Mouse (Mus musculus) left cerebral cortex, adult 9 months (tissue): ENCODE measurements at regions not wholly inside any gene's neighbourhood (a gene's known extent, or its start where the extent isn't known, plus 50 kb on each side); places are given as distances from the start of the nearest gene placed in this dataset.

Experiments used
- DNase-seq, 2 experiments: peaks; one replicate each; pipeline ENCODE4 v3.0.0; 2022; ENCODE audit warnings: low spot score in 2 of 2

DNA sequence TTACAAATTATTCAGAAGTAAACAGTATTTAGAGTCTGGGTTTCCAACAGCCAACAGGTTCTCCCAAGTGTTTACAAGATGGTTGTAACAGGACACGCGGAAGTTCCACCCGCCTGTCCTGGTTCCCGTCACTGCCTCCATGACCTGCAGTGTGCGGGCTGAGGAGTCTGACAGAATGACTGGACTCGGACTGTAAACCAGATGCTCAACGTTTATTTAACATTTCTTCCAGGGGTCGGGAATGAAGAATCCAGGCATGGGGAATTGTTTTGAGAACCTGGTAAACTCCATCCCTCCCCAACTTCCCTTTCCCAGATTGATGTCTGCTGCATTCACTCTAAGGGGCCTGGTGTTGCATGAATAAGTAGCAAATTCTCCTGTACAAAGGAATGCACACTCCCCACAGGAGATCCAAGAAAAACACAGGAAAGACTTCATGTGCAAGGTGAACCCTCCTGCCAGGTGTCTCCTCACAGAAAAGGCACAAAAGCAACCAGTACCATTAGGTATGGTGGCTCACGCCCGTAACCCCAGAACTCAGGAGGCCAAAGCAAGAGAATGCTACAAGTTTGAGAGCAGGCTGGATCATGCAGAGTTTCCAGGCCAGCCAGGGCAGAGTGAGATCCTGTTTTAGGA lies 151.1 kb upstream of the Irf2bp2 start:
- no peak for DNase-seq

DNA sequence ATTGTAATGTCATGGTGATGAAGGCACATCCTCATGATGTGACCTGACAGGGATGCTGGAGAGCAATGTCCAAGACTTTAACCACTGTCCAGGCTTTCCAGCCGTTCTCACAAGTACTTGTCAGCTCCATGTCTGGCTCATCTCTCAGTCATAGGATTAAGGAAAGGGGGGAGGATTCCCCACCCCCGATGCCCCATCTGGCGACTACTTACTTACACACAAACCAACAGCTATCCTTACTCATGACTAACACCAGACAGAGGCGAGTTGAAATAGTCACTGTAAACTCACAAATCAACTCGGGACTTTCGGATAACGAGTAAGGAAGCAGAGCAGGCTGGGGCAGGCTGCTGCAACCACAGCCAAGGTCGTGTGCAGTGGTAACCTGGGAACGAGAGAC lies 149.5 kb upstream of the Irf2bp2 start:
- peak in 1 of 2 experiments; percentile 46 for DNase-seq

DNA sequence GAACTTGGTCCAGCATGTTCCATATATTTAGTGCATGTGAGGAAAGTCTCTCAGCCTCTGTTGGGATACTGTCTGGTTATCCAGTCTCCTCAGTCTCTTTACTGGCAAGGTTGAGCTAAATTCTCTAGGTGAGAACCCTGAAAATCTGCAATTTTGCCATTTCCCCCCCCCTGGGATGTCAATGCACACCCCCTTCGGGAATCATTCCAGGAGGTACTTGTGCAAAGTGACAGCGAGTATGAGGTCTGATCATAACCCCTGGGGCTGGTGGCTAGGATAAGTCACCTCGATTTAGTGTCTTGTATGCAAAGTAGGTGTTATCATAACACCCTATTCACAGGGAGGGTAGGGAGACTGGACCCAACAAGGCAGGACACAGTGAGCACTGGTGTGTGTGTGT lies 148.3 kb upstream of the Irf2bp2 start:
- DNase-seq: no peak

DNA sequence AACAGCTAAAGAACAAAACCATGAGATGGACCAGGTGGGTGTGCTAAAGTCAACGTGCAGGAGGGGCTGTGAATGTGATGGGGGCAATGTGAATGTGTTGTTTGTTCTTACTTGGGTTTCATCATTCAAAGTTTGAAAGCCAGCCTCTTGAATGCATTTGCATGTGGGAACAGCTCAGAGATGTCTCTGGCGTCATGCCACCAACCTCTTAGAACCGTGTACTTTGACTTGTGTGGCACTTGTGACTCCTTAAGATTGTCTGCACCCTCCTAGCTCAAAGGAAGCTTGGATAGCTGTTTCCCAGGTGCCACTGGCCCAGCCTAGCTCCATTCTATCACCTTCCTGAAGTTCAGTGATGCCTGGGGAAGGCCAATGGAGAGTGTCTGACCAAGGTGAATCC lies 147.2 kb upstream of the Irf2bp2 start:
- no peak for DNase-seq

DNA sequence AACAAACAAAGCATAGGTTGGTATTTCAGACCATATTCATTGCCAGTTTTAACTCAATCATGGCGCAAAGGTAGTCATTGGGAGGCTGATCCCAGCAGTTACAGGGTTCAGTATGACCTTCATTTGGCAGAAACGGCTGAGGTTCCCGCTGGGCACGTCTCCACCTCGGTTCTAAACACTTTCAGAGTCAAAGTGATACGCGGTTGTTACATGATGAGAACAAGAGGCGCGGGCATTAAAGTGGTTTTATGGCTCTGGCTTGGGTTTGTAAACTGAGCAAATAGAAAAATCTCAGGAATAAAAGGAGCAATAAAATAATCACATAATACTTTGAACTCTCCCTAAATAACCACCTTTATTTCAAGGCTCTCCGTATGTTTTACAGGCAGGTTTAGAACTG lies 146.0 kb upstream of the Irf2bp2 start:
- DNase-seq: no peak

DNA sequence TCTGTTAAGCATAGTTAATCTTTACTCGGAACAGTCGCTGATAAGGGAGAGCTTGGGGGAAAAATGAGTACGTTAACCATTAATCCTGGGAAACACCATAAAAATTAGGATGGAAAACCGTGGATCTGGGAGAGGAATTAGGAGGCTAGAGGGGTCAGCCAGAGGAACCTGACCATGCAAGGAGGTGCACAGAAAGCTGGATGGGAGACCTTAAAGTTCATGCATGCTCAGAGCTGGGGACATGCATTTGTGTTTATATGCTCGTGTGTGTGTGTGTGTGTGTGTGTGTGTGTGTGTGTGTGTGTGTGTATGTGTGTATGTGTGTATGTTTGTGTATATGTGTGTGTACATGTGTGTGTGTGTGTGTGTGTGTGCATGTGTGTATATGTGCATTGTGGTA lies 143.2 kb upstream of the Irf2bp2 start:
- no peak for DNase-seq

DNA sequence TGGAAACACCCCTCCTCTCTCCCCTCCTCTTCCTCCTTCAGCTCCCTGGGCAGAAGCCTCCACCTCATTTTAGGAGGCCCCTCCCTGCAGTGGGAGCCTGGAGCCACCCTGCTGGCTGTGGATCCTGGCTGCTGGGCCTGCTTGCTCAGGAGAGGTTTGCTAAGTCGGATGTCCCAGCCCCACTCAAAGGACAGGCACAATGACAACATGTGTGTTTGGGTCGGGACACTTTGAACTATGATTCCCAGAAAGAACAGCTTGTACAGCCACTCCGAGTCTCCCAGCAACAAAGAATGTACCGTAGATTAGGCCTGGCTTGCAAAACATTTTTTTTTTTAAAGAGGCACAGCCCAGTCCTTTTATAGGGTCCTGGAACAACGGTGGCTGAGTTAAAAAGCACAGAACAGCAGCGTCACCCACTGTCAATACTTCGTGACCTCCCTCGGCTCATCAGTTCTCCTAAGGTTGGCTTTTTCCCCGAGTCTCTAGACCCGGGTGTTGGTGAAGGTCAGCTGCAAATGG lies 142.7 kb upstream of the Irf2bp2 start:
- DNase-seq: peak in 1 of 2 experiments; percentile 55

DNA sequence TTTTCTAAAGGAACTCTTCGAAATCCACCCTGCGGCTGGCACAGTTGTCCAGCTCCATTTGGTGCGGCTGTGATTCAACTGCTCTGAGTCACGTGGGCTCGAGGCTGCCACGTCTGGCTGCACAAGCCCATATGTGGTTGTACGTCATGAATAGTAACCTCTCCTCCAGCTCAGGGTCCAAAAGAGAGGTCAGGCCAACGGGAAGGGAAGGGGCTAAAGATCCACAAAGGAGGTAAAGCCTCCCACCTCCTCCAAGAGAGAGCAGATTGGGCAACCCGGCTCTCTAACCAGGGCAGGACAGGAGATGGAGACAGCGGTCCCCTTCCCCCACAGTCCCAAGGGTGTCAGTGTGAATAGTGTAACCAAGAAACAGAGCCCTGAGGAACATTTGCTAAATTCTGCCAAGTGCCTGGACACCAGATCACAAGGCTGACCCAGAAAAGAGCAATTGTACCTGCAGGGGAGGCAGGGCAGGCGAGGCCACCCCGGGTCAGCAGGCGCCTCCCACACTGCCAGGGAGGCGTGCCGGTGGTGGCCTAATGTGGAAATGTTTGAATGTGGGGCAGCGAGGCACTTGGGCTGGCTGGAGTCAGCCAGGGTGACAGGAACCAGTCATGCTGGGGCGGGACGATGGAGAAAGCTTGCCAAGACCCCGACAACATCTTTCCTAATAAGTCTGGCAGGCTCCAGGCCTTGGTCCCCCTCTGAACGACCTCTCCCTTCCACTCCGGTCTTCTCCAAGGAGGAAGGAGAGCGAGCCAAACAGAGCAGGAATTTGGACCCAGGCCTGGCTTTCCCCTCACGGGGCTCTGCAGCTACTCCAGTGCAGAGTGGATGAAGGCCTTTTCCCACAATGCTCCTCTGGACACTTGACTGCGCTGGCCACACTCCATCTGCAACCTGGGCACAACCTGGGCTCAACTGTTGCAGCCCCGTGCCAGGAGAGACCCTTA lies 142.0 kb upstream of the Irf2bp2 start:
- DNase-seq: peak; percentile 53 to 72

DNA sequence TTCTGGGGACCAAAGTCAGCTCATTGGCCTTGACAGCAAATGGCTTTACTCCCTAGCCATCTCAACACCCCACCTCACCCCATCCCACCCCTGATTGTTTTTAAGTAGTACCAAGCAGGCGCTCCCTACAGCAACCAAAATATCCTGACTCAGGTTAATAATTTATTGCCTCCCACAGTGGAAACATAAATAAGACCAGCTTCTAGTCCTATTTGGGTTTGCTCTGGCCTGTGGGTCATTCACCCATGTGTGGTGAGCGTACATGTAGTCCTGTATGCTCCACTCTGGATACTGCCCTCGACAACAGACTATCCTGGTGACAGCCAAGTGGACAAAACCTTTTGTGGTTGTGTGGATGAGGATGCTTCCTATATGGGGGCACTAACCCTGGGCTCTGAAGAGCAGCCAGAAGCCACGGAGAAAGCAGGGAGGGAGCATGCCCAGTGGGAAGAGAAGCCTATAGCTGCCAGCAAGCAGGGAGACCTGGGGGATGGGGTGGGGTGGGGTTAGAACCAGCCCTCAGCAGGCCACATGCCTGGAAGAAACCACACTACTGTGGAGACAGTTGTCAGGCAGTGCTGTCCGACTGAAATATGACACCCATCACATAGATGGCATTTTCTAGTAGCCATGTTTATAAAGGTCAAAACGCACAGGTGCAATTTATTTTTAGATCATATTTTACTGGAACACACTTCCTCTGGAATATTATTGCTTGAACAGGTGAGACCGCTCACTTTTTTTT lies 141.1 kb upstream of the Irf2bp2 start:
- DNase-seq: no peak

DNA sequence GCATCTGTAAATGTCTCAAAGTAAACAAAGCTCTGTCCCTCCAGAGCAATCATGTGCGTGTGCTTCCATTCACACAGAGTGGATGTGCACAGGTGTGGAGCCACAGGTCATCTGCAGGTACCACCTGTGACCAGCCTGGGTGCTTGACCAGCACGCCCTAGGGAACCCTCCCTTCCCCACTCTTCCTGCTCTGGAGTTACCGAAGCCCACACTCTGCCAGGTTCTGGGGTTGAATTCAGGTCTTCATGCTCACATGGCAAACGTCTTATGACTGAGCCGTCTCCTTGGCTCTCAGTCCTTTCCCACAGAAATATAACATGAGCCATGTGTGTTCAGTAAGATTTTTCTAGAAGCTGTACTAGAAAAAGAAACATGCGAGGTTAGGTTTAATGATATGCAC lies 140.0 kb upstream of the Irf2bp2 start:
- DNase-seq: no peak

DNA sequence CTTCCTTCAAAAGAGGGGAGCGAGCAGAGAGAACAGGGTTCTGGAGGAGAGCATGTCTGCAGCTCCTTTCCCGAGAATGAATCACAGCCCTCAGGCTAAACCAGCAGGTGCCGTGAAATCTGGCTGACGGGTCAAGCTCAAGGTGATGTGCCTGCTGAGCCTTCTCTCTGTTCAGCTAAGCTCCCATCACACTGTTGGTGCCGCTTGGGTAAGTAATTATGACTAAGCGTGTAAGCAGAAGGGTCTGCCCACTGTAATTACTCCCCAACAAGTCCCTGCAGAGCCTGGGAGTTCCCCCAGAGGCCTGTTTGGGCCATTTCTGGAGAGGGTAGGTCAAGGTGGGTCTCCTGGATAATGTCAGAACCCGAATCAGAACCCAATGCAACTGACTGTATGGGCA lies 139.5 kb upstream of the Irf2bp2 start:
- no peak for DNase-seq

DNA sequence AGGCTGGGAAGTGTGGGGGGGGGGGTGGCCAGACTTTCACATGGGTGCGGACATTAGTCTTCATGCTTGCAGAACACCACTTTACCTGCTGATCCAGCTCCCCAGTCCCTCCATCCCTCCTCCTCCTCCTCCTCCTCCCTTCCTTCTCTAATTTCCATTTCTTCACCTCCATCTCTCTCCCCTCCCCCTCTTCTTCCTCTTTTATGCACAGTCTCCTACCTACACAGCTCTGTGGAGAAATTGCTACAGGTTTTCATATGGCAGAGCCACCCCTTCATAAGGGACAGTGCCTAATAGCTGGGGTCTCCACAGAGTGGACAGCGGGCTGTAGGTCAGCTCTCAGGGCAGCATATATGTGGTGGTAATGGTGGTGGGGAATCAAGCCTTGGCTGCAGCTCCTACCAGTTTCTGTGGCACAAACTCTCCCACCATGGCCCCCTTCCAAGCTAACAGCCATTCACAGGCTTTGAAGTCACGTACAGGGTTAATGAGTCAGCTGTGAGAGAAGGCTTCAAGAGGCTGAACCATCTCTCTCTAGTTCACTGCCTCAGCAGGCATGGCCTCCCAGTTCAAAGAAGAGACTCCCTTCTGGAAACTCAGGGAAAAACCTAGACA lies 136.3 kb upstream of the Irf2bp2 start:
- DNase-seq: no peak

DNA sequence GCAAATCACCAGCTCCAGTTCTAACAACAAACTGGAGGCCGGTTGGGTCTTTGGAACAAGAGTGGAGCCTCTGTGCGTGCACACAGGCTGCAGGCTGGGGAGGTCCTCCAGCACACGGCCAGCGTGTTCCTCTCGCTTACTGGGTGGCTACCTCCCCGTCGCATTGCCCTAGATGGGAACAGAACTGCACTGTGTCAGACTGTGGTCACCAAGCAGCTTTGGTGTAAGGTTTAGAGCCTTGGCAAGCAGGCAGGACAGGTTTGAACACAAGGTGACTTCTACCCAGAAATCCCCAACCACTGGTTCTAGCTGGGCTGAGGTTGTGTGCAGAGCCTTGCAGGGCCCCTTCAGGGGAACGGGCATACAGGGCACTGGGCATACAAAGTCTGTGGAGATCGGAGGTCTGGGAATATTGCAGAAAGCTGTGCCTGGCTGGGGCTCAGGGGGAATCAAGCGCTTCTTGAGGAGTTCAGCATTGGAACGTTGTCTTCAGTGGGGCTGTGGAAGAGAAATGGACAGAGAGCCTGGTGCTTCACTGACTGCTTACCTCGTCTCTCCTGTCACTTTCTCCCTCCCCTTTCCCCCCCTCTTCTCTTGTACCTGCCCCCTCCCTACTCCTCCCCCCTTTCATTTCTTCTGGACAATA lies 135.3 kb upstream of the Irf2bp2 start:
- DNase-seq: no peak

DNA sequence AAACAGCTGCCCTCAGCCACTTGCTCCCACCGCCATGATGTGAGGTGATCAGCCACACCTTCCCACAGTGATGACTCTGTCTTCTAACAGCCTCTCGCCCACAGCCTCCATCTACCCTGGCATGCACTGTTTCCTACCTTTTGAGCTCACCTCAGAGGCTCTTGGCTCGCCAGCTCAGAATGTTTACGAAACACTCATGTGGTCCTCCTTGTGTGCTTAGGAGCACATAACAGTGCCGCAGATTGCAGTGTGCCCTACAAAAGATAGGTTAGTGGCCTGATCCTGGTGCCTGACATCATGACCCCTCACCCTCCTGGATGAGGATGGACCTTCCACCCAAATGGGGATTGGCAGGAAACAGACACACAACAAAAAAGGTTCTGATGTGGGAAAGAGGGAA lies 134.3 kb upstream of the Irf2bp2 start:
- DNase-seq: no peak

DNA sequence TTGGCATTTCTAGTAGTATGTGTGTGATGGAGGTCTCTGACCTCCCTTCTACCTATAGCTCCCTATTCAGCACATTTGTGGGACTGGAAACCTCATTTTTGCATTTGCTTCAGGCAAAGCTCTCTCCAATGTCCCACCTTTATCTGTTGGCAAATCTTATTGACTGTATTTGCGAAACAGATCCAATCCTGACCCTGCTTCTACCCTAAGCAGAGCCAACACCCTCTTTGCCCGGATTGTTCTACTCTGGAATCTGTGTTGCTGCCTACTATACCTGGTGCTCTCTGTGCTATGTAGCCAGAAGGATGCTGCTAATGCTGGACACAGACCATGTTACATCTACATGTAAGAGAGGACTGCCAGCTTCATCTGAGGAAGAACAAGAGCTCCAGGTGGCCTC lies 133.3 kb upstream of the Irf2bp2 start:
- no peak for DNase-seq

DNA sequence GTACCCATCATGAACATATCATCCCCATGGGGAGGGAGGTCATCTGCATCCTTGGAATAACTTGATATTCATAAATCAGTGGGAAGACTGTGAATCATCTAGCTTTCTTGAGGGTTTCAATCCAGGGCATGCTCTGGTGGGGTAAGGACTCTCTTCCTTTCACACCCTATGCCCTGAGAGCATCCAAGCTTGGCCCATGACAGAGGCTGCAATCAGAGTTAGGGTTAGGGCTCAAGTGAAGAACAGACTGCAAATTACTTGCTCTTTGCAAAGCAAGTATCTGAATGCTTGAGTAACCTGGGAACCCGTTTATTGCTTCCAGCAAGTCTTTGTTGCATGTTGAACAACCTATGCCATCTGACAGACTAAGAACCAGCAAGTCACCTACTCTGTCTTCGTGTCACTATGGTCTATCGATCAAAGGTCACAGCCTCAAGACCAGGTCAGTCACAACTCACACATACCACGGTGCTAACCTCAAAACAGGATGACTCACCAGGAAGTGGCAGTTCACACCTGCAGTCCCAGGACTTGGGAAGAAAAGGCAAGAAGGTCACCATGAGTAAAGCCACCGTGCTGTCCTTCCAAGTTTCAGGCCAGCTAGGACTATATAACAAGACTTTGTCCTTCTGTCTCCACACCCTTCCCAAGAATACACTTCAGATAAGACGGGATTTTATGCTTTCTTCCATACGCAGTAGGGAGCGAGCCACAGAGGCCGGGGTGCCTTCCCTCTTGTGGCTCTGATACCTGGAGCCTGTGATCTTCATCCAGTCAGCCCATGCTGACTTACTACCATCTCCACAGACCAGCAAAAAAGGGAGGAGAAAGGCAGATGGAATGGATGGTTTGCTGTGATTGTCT lies 129.7 kb upstream of the Irf2bp2 start:
- no peak for DNase-seq

DNA sequence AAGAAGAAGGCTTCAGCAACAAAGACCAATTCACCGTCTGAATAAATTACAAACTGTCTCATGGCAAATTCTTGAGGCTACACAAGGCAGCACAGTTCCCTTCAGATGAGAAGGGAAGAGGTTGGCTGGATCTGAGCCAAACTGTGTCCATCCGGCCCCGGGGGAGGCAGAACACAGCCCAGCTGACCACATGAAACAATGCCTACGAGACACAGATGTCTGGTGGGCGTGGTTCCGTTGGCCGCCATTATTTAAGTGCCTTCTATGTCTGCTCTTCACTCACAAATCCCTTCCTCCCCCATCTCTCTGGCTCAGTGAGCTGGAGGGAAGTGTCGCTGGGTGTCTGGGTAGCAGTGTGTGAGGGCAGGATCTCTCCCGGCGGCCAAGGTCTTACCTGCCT lies 127.8 kb upstream of the Irf2bp2 start:
- DNase-seq: peak in 1 of 2 experiments; percentile 46

DNA sequence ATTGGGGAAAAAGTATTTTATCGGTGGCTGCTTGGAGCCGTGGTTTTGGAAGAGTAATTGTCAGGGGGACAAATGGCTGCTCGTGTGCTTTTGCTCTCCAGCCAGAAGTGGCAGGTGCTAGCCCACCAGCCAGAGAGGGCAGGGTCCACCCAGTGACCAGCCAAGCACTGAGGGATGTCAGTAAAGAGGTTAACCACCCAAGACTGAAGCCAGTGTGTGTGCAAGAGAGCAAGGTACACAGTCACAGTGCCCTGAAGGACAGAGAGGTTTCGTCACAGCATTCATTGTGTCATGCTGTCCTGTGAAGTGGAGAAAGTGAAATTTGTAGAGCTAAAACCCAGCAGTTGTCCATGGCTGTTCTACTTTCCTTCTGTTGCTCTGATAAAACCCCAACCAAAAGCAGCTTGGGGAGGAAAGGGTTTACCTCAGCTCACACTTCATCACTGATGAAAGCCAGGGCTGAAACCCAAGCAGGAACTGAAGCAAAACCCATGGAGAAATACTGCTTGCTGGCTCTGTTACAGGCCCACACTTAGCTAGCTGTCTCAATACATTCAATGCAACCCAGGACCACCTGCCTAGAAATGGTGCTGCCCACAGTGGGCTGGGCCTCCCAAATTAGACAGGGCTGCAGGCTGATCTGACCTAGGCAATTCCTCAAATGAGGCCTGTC lies 126.8 kb upstream of the Irf2bp2 start:
- no peak for DNase-seq

DNA sequence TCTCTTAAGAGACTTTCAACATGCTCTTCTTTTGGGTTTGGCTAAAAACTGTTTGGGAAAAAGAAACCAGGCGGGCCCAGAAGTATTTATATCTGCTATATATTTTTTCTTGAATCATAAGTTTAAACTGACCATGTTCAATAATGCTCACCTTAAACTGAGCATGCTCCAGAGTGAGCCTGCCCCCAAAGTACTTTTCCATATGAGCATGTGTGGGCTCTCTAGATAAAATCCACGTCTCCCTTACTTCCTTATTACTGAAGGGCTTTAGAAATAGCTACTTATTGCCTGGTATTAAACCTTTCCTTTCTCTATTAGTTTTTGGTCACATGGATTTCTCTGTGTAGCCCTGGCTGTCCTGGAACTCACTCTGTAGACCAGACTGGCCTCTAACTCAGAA lies 126.0 kb upstream of the Irf2bp2 start:
- DNase-seq: no peak

DNA sequence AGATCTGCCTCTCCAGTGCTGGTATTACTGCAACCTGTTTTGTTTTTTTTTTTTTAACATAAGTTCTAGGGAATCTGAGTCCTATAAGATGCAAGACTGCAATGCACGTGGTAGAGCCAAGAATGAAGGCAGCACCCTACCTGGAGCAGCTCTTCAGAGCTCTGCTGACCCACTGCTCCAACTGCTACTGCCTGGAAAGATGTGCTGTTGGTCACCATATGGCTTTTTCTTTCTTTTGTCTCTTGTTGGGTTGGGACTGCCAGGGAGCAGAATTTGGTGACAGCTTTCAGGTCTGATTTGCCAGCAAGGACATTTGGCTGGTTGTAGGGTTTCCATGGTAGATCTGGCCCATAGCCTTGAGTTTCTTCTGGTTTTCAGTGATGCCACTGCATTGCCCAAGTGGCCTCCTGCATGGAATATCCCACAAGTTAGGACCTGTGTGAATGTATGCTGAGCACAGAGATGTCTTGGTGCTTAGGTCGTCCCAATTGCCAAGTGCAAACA lies 123.9 kb upstream of the Irf2bp2 start:
- DNase-seq: no peak
